Mouse (Mus musculus) lung, adult 2 months (tissue): ENCODE measurements around the gene Rae1.

Experiments
- CTCF ChIP-seq: fragments of 200-500 bp; IDR thresholded peaks from 2 replicates; pipeline ENCODE4 v1.5.1; 2011; ENCODE audit warnings: mild to moderate bottlenecking, low read length, control low read depth; ENCODE audit not compliant: insufficient read depth
- POLR2A ChIP-seq: fragments of 200-500 bp; IDR thresholded peaks from 2 replicates; pipeline ENCODE4 v1.6.1; 2011; ENCODE audit warnings: low read depth, mild to moderate bottlenecking, control low read depth, low read length, borderline replicate concordance; ENCODE audit errors: extremely low read depth

GRCm38 (mm10) chr2:173026688-173027131 is 26.8 kb downstream of the Rae1 start:
- TF ChIP-seq CTCF (no peak), POLR2A (no peak)
